Mouse (Mus musculus): Measurements from ENCODE around the gene Metap1d. TPM values are rescaled to one million over a fixed set of nuclear protein-coding genes. Genes with fewer than 3 reads are reported as not detected.

Gene Metap1d
- polyA plus RNA-seq, 1 experiment = 12.9 TPM

- Histone ChIP-seq H3K36me3 (ENCODE audit: control insufficient read depth, insufficient read depth, low read length) (no peaks in the 10 kb centered on the region), H3K4me3 (ENCODE audit: control insufficient read depth, low read depth, low read length) (no peak overlapping the region; the same call in 1 of the 2 replicates), H3K27ac (ENCODE audit: control insufficient read depth, insufficient read depth, low read depth, low read length) (no peak overlapping the region), H3K27me3 (ENCODE audit: control insufficient read depth, insufficient read depth, low read length) (no peaks in the 10 kb centered on the region), H3K4me1 (ENCODE audit: control insufficient read depth, insufficient read depth, low read length) (0 out of 2 replicates have a peak, but pooled peaks cover 3% of the 10 kb centered on the region)
- TF ChIP-seq POLR2A (IDR thresholded peaks at IDR 0.05; ENCODE audit: control insufficient read depth, low read depth, low read length) (no peak), CTCF (IDR thresholded peaks at IDR 0.05; ENCODE audit: control insufficient read depth, insufficient read depth, insufficient replicate concordance, low read depth, low read length) (no peak)
Observed at GRCm38 (mm10) chr2:71566466-71566865, 113.4 kb downstream of the Metap1d start.

- no peak for TF ChIP-seq CTCF (IDR thresholded peaks at IDR 0.05; ENCODE audit: control insufficient read depth, insufficient read depth, insufficient replicate concordance, low read depth, low read length)
- TF ChIP-seq POLR2A (IDR thresholded peaks at IDR 0.05; ENCODE audit: control insufficient read depth, low read depth, low read length) = no peak
- no peaks in the 10 kb centered on the region for H3K36me3 ChIP-seq (ENCODE audit: control insufficient read depth, insufficient read depth, low read length)
- H3K27me3 ChIP-seq (ENCODE audit: control insufficient read depth, insufficient read depth, low read length) = no peaks in the 10 kb centered on the region
- no peak overlapping the region for H3K4me3 ChIP-seq (ENCODE audit: control insufficient read depth, low read depth, low read length)
- no peaks in the 10 kb centered on the region for H3K4me1 ChIP-seq (ENCODE audit: control insufficient read depth, insufficient read depth, low read length)
- no peak overlapping the region for H3K27ac ChIP-seq (ENCODE audit: control insufficient read depth, insufficient read depth, low read depth, low read length)
Observed at GRCm38 (mm10) chr2:71573736-71574135, 120.7 kb downstream of the Metap1d start.

Other genes starting within 250 kb of the Metap1d start
- gene Dync1i2, start 241.6 kb upstream of the Metap1d start, polyA plus RNA-seq (2012; rRNA removed) = 40.6 and 46.5 TPM in 2 replicates
- 3.2 and 3.7 TPM in 2 replicates for gene Slc25a12, start 85.5 kb upstream of the Metap1d start, polyA plus RNA-seq (2012; rRNA removed)
- 12.7 and 20.1 TPM in 2 replicates for gene Hat1, start 64.3 kb upstream of the Metap1d start, polyA plus RNA-seq (2012; rRNA removed)
- gene Dlx1, start 74.8 kb downstream of the Metap1d start, polyA plus RNA-seq (2012; rRNA removed) = 0.25 and 0.47 TPM in 2 replicates
- gene Dlx2, start 93.5 kb downstream of the Metap1d start, polyA plus RNA-seq (2012; rRNA removed) = 0.11 TPM in 1 of 2 replicates, not detected in the other